Mouse (Mus musculus) thymus, adult 18-20 months (tissue): ENCODE data around the gene Card6.
A peak's percentile ranks its signal among the peaks of the same experiment; 100 is the strongest.

Experiments
- DNase-seq, 2 experiments: peaks; one replicate each; pipeline ENCODE4 v3.0.0; 2022; ENCODE audit warnings: mixed read lengths in 2 of 2

Card6 gene

GRCm38 (mm10) chr15:5129111-5129805, 20.9 kb upstream of the Card6 start:
- DNase-seq = no peak

DNA sequence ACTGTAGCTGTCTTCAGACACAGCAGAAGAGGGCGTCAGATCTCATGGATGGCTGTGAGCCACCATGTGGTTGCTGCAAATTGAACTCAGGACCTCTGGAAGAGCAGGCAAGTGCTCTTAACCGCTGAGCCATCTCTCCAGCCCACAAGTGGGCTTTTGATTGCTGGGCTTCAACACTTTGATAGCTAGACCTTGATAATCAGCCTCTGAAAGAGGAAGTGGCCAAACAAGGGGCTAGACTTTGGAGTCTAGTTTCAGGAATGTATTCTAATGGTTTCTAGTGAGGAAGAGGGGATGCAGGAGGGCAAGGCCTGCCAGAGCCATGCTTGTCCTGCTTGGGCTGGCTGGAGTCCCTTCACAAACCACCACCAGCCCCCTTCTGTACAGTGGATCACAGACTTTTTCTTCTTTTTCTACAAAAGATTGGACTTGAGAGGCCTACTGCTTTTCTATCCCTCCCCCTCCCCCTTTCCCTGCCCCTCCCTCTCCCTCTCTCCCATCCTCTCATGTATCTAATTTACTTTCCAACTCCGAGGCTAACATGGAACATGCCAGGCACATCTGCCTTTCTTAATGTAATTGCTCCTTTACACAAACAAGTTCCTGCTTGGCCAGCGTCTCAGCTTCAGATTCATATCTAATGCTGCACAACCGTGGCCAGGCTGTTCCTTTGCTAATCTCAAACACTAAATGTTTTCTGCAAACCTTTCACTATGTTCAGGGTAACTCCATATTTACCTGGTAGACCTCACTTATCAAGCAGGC, 20.0 kb upstream of the Card6 start:
- DNase-seq = no peak

DNA sequence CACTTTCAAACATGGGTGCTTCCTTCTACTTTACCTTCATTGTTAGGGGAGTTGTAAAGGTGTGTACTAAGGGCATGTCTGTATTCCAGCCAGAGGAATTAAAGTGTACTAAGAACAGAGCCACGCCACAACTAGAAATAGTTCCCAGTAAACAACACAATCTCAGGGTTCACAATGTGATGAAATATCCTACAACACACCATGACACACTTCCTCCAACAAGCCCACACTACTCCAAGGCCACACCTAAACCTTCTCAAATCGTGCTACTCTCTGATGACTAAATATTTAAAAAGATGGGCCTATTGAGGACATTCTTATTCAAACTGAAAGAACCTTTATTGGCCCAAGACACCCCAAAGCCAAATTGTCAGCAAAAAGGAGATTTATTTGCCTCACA, 19.1 kb upstream of the Card6 start:
- no peak for DNase-seq

DNA sequence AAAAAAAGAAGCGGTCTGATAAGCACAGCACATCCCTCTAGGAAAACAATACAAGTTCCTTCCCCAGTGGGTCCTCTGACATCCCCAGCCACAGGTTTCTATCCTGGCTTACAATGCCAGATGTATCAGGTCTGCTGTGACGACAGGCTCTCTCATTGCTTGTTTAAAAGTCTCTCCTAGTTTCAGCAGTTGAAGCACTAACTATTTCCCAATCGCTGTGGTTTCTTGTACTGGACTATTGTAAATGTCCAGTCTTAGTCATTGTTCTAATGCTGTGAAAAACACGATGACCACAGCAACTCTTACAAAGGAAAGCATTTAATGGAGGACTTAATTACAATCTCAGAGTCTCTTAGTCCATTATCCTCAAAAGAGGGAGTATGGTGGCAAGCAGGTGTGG, 18.1 kb upstream of the Card6 start:
- DNase-seq = no peak

DNA sequence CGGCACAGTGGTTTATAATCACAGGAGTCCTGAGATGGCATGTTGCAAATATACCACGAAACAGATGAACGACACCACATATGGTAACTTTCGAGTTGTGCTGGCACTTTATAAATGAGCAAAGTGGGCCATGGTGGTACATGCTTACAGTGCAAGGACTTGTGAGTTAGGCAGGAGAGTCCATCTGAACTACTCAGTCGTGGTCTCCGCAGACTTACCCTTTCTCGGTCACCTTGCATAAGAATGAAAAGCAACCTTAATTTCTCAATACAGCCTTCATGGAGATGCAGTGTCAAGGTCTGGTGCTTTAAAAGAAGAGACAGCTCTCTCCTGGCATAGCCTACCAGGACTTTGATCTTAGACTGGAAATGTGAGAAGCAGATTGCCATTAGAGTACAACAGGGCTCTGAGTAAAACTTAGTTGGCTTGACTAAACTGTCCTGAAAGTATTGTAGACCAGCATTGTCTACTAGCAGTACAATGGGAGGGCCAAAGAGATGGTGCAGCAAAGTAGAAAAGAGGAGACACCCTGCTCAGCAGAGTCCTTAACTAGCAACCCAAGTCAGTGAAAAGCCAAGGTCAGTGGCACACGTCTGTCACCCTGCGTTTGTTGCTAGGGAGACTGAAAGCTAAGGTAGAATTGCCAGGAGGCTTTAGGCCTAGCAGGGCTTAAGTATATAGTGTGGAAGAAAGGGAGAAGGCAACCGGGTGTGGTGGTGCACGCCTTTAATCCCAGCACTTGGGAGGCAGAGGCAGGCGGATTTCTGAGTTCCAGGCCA, 13.4 kb upstream of the Card6 start:
- no peak for DNase-seq

GRCm38 (mm10) chr15:5119707-5120106, 11.4 kb upstream of the Card6 start:
- DNase-seq = no peak

DNA sequence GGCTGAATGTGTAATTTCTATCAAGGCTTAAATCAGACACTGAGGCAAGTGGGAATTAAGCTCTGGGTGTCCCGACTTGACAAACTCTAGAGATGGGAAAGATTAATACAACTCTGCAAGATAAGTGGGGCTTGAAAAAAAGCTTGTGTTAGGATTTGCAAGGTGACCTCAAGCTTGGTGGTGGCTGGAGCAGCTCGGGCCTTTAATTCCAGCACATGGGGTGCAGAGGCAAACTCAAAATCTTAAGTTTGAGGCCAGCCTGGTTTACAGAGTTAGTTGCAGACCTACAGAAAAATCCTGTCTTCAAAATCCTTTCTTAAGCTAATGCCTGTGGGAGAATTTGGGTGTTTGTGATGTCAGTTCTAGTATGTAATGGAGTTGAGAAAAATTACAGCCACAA, 10.9 kb upstream of the Card6 start:
- DNase-seq = no peak

DNA sequence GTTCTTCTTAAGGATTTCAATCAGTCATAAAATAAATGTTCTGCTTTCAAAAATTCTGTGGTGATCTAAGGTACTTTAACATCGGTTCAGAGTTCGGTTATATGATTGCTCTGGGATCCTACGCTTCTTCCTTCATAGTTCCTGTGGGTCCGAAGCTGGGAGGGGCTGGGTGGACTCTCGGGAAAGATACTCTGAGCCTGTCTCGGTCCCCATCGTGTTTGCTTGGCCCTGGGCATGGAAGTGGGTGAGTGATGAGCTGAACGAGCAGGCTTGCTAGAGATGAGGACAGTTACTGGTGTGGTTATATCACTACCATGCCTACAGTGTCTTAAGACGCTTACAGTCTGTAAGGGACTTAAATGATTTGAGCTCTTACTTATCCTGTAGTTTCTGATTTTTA, 10.3 kb upstream of the Card6 start:
- DNase-seq = no peak

GRCm38 (mm10) chr15:5117031-5117601, 8.8 kb upstream of the Card6 start:
- peak in 1 of 2 experiments; percentile 15 for DNase-seq

GRCm38 (mm10) chr15:5116270-5117030, 8.1 kb upstream of the Card6 start, which contains the start of gene Rpl37:
Gene Rpl37, plus strand, starts transcription at chr15:5116645.
- DNase-seq = peak; percentile 96 to 97

GRCm38 (mm10) chr15:5115173-5115572, 6.8 kb upstream of the Card6 start:
- no peak for DNase-seq

DNA sequence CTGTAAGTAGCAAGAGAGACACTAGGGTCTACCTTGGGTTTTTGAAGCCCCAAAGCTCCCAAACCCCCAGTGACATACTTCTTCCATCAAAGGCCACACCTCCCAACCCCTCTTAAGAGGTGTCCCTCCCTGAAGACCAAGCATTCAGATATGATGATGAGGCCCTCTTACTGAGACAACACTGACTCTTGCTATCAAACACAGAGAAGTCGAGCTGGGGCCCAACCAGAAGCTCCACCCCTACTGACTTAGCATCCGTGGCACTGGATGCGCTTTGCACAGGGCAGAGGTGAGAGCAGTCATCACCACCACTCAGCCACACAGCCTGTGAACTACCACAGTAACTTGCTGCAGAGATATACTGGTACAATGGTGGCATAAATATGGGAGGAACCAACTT, 4.3 kb upstream of the Card6 start:
- no peak for DNase-seq

DNA sequence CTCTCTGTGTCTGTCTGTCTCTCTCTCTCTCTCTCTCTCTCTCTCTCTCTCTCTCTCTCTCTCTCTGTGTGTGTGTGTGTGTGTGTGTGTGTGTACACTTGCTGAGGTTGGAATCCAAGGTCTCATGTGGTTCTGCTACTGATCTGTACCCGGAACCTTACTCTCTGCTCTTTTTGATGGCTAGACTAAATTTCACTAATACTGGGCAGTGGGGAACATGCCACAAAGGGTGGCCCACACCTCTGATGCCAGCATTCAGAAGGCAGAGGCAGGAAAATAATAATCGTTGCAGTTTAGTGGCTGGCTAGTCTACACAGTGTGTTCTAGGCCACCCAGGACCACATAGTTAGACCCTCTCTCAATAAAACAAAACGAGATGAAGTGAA, 309 bp upstream of the Card6 start:
- peak in 1 of 2 experiments; percentile 13 for DNase-seq

DNA sequence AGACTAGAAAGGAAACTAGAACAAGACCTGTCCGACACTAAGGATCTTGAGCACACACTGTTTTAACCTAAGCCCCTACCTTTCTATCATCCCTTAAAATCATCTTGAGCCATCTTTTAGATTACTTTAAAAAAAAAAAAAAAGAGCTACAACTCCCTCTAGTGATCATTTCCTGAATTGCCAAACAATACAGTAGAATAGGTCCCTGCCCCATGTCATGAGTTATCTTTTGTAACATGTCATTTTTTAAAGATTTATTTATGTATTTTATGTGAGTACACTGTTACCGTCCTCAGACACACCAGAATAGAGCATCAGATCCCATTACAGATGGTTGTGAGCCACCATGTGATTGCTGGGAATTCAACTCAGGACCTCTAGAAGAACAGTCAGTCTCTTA, 2.0 kb downstream of the Card6 start:
- no peak for DNase-seq

GRCm38 (mm10) chr15:5105891-5106290, 2.4 kb downstream of the Card6 start:
- DNase-seq = no peak

- DNase-seq = no peak
These were observed 6.0 kb downstream of the Card6 start for GRCm38 (mm10) chr15:5102312-5102711.

- no peak for DNase-seq
These were observed 11.0 kb downstream of the Card6 start for GRCm38 (mm10) chr15:5097376-5097775.

GRCm38 (mm10) chr15:5095534-5096301, 12.6 kb downstream of the Card6 start:
- no peak for DNase-seq

DNA sequence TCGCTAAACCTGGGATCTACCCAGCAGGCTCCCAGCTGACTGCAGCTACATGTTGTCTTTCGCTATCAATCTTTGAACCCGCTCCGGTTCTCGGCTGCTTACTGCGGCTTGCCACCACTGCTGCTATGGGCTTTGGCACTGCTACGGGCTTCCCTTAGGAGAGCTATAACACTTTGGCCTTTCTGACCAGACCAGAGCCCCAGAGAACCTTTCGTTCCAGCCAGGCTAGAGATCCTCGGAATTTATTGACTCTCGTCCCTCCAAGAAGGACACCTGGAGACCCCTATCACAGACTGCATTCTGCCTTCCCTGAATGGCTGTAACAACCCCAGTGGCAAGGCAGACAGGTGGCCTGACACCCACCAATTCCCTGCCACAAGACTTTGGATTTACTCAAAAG, 18.2 kb downstream of the Card6 start:
- no peak for DNase-seq

DNA sequence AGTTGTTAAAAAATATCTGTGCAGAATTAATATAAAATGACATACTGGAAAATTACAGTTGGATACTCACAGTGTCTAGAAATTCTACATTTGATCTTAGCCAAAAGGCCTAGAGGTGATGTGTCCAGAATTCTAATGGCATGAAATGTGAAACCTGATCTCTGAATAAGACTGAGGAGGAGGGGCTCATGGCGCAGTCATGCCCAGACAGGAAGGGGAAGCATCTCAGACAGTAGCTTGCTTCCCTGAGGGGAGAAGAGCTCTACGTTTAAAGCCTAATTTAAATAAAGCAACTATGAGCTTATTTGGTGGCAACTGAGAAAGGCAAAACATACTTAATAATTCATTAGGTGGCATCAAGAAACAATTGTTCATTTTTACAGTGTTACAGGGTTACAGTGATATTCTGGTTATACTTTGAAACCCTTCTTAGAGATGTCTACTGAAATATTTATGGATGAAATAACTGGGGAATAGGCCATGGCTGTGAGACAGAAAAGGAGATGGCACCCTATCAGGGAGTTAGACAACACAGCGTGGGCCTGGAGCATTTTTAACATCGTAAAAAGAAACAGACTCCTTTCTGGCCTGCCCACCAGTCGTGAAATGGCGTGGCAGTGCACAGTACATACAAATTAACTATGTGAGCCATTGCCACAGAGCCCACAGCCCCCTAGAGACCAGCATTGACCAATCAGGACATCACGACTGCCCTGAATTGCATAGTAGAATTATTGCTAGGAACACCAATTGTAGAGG, 19.3 kb downstream of the Card6 start:
- DNase-seq = no peak

GRCm38 (mm10) chr15:5086162-5086561, 22.2 kb downstream of the Card6 start:
- DNase-seq = no peak
